Mouse (Mus musculus) limb, embryonic 11.5 days (tissue): ENCODE measurements around the gene Kalrn. TPM values are rescaled to one million over a fixed set of nuclear protein-coding genes. Genes with fewer than 3 reads are reported as not detected.
"Not testable (repeated sequence)": the region's sequence is repeated elsewhere in the genome, so short reads cannot be mapped to it uniquely, and the experiment has no call there.

ENCODE experiments used
- ATAC-seq: fragments of 200-750 bp; cut with Nextera tagmentation; 2 replicates; pipeline ENCODE4 v1.8.0; 2017; ENCODE audit warnings: low read depth; ENCODE audit not compliant: insufficient number of reproducible peaks, low FRiP score, low TSS enrichment
- DNase-seq: peaks from one replicate; pipeline ENCODE4 v3.0.0-alpha.2; 2015; ENCODE audit warnings: low spot score
- H3K27ac ChIP-seq: fragments of 300-500 bp; sonication (generic); replicated peaks from 2 replicates; pipeline ENCODE4 v1.5.1; 2014; ENCODE audit warnings: low read depth, mild to moderate bottlenecking, low read length
- H3K27me3 ChIP-seq: fragments of 300-500 bp; sonication (generic); 2 replicates; pipeline ENCODE4 v1.6.1; 2014; ENCODE audit warnings: mild to moderate bottlenecking, low read length, mixed read lengths; ENCODE audit not compliant: control insufficient read depth, insufficient read depth
- H3K36me3 ChIP-seq: fragments of 300-500 bp; sonication (generic); 2 replicates; pipeline ENCODE4 v1.6.1; 2014; ENCODE audit warnings: mild to moderate bottlenecking, low read length, moderate library complexity, mixed read lengths; ENCODE audit not compliant: control insufficient read depth, insufficient read depth
- H3K4me1 ChIP-seq: fragments of 300-500 bp; sonication (generic); 2 replicates; pipeline ENCODE4 v1.6.1; 2014; ENCODE audit warnings: low read length, mixed read lengths; ENCODE audit not compliant: control insufficient read depth, insufficient read depth
- H3K4me2 ChIP-seq: fragments of 300-500 bp; sonication (generic); 2 replicates; pipeline ENCODE4 v1.6.1; 2014; ENCODE audit warnings: low read depth, mild to moderate bottlenecking, moderate library complexity; ENCODE audit not compliant: severe bottlenecking
- H3K4me3 ChIP-seq: fragments of 300-500 bp; sonication (generic); 2 replicates; pipeline ENCODE4 v1.5.1; 2014; ENCODE audit warnings: low read depth, low read length
- H3K9ac ChIP-seq: fragments of 300-500 bp; sonication (generic); 2 replicates; pipeline ENCODE4 v1.6.1; 2014; ENCODE audit warnings: mild to moderate bottlenecking, low read length
- H3K9me3 ChIP-seq: fragments of 300-500 bp; sonication (generic); 2 replicates; pipeline ENCODE4 v1.6.1; 2016; ENCODE audit warnings: low read length; ENCODE audit not compliant: control insufficient read depth
- WGBS: fragments of 180-500 bp; shearing (Covaris S2); extraction: QIAGEN DNeasy Blood & Tissue Kit; methylation state at CpG from one replicate; pipeline ENCODE4 v1.1.7; 2014; 5-methylcytosine and 5-hydroxymethylcytosine counted together
- polyA plus RNA-seq: library from polyadenylated mRNA; unstranded; fragments of >200 nt; fragmentation: Nextera tagmentation; extraction: Ambion mirVana; gene quantifications from 2 replicates; pipeline ENCODE4 v1.2.1, GENCODE M21; 2014

The Kalrn gene
- polyA plus RNA-seq, 1 experiment from 2014 or later = 11.5 TPM

DNA sequence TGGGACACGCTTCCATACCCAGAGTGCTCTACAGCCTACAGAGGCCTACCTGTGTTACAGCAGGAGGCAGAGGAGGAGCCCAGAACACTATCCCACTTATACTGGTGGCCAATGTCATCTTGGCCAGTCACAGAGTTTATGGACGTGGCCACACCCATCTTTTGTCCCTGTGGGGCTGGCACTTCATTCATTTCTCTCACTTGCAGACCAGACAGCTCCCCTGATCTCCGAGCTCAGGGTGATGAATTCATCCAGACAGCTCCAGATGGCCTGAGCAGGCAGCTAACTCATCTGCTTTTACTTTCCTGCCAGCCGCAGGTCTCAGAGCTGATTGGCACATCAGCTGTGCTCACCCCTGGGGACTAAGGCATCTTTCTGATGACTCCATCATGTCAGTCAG is 267.7 kb downstream of the Kalrn start:
- Histone ChIP-seq H3K36me3 (no peaks in the 10 kb centered on the region), H3K9me3 (no peaks in the 10 kb centered on the region), H3K27ac (no peak overlapping the region), H3K4me1 (no peaks in the 10 kb centered on the region), H3K9ac (no peak overlapping the region), H3K27me3 (no peaks in the 10 kb centered on the region), H3K4me2 (no peak overlapping the region), H3K4me3 (no peak overlapping the region)
- DNase-seq (no peak), ATAC-seq (no peak)
- WGBS = 59% methylated on average over 4 of the region's 4 CpGs

DNA sequence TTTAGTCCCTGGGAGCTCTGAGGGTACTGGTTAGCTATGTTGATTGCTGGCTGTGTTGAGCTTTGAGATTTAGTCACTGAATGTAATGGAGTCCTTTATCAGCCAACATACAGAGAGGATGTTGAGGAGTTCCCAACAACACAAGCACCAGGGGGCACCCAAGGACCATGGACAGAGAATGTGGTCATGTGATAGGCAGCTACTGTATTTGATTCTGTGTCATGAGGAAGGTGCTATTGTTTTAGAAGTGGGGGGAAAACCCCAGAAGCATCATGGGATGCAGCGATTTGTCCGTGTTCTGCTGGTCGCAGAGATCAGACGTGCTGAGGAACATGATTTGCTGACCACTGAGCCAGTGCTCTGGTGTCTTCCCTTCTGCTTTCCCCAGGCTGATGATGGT is 269.5 kb downstream of the Kalrn start:
- not testable (repeated sequence) for H3K4me2 ChIP-seq, H3K4me1 ChIP-seq, H3K27ac ChIP-seq, H3K9me3 ChIP-seq, H3K4me3 ChIP-seq, H3K36me3 ChIP-seq, H3K9ac ChIP-seq, H3K27me3 ChIP-seq, ATAC-seq, DNase-seq
- 75% methylated on average over 4 of the region's 4 CpGs for WGBS

DNA sequence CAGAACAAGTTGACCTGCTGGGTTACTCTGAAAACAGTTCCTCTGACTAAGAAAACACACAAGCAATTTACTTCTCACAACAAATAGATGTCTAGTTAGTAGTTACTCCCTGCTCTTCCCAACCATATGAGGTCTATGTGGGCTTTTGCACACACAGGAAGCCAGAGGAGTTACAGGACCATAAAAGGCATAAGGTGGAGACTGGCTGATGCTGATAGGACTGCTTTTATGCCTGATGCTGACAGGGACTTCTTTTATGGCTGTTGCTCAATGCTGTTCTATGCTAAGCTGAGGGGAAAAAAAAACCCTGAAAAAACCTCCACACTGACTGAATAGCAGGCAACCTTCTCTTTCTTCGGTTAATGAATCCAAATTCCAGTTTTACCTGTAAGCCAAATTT is 270.8 kb downstream of the Kalrn start:
- WGBS = 100% methylated on average over 1 of the region's 1 CpGs
- no peak for DNase-seq
- Histone ChIP-seq H3K4me2 (no peak overlapping the region), H3K4me1 (no peaks in the 10 kb centered on the region), H3K36me3 (no peaks in the 10 kb centered on the region), H3K9me3 (no peaks in the 10 kb centered on the region), H3K27me3 (no peaks in the 10 kb centered on the region), H3K9ac (no peak overlapping the region), H3K27ac (no peak overlapping the region), H3K4me3 (no peak overlapping the region)
- ATAC-seq = no peak

DNA sequence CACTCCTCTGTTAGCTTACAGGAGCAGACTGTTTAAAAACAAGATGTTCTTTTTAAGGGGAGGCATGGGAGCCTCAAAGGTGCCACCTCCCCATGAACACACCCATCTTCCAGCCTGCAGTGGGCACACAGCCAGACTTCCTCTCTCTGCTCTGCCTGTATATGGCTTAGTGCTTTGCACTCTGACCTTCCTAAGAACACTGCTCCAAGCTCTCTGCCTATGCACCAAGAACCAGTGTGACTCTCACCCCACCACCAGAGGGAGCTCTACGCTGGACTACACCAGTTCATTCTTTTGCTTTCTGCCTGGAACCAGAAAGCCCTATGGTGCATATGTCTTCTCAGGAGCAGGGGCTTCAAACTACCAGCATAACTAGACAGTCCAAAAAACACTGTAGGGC is 271.3 kb downstream of the Kalrn start:
- Histone ChIP-seq H3K27me3 (no peaks in the 10 kb centered on the region), H3K9ac (no peak overlapping the region), H3K4me3 (no peak overlapping the region), H3K27ac (no peak overlapping the region), H3K9me3 (no peaks in the 10 kb centered on the region), H3K36me3 (no peaks in the 10 kb centered on the region), H3K4me2 (no peak overlapping the region), H3K4me1 (no peaks in the 10 kb centered on the region)
- WGBS = 89% methylated on average over 1 of the region's 1 CpGs
- ATAC-seq (no peak), DNase-seq (no peak)

DNA sequence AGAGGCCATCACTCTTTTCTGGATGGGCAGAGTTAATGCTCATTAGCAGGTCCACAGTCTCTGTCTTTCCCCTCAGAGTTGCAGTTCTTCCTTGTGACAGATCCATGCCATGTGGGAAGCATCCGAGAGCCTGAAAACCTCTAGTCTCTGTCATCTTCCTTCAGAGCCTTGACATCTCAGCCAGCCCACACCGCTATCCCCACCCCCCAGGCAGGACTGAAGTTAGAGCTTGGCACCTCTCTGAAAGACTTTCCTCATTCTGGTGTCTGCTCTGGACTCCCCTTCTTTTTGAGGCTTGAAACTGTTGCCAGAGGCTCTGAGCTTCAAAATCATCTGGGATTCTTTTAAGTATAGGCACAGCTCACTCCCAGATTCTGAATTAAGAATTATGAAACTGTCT is 274.1 kb downstream of the Kalrn start:
- WGBS = 57% methylated on average over 2 of the region's 2 CpGs
- ATAC-seq = no peak
- H3K27me3 ChIP-seq = no peaks in the 10 kb centered on the region
- no peak overlapping the region for H3K4me2 ChIP-seq
- no peak overlapping the region for H3K27ac ChIP-seq
- no peak overlapping the region for H3K9ac ChIP-seq
- no peaks in the 10 kb centered on the region for H3K9me3 ChIP-seq
- no peak overlapping the region for H3K4me3 ChIP-seq
- no peak for DNase-seq
- H3K4me1 ChIP-seq = no peaks in the 10 kb centered on the region
- H3K36me3 ChIP-seq = no peaks in the 10 kb centered on the region

DNA sequence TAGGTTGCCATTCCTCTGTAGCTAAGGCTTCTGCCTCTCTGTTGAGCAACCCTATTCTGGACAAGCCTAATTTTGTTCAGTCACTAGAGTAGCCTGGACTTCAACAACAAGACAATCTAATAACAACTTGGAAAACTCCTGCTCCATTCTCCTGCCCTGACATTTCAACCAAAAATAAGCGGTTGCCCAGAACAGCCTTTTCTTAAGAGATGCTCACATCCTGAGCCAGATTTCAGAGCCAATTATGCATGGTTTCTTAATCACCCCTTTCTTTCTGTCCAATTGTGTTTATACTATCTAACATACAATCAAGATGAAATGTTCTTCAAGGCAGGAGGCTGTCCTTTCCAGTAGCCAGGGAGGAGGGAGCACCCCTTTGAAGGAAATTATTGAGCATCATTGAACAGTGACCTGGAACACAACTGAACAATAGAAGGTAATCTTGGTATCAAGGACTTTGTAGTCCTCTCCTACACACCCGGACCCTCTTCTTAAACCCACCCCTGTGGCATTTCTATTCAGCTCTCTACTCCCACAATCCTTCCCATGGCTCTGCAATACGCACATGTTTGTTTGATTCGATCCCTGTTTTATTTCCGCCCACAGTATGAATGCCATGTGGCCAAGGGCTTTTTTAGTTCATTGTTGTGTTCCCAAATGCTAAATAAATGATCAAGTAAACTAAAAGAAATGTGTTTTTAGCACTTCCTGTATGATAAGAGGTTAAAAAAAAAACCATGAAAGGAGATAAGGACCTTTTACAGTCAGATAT is 275.2 kb downstream of the Kalrn start:
- Histone ChIP-seq H3K36me3 (no peaks in the 10 kb centered on the region), H3K4me2 (no peak overlapping the region), H3K27ac (no peak overlapping the region), H3K9ac (no peak overlapping the region), H3K9me3 (no peaks in the 10 kb centered on the region), H3K4me1 (no peaks in the 10 kb centered on the region), H3K27me3 (no peaks in the 10 kb centered on the region), H3K4me3 (no peak overlapping the region)
- 92% methylated on average over 5 of the region's 5 CpGs for WGBS
- ATAC-seq (no peak), DNase-seq (no peak)

DNA sequence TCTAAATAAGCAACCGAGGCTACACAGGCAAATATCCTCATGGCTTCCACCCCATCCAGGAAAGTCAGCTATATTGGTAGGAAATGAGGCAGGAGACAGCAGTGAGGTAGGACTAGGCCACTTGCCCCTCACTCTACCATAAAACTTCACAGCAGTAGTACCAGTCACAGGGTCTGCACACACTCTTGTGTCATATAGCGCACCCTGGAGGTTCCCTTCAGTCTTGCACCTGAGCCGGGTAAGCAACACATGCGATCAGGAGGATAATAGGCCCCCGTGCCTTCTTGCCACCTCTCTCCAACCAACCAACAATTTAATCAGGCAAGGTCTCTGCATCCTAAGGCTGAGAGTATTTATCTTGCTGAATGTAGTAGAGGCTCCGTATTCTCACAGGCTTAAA is 278.8 kb downstream of the Kalrn start:
- Histone ChIP-seq H3K27me3 (no peaks in the 10 kb centered on the region), H3K4me3 (no peak overlapping the region), H3K9me3 (no peaks in the 10 kb centered on the region), H3K9ac (no peak overlapping the region), H3K4me2 (no peak overlapping the region), H3K27ac (no peak overlapping the region), H3K4me1 (no peaks in the 10 kb centered on the region), H3K36me3 (no peaks in the 10 kb centered on the region)
- 85% methylated on average over 6 of the region's 6 CpGs for WGBS
- DNase-seq (no peak), ATAC-seq (no peak)

DNA sequence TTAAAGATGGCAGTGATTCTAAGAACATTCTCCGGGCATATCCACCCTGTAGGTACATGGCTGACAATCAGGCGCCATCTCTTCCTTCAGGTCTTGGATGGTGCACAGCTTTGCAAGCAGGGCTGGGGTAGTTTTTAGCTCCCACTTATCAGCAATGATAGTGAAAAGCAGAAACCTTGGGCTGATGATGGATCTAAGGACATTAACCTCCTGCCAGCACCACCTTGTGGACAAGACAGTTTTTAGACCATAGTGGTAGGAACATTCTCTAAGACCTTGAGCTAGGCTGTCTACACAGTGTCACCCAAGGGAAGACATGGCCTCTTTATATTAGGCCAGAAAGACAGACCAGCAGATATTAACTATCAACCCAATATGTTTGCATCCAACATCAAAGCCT is 279.7 kb downstream of the Kalrn start:
- no peaks in the 10 kb centered on the region for H3K27me3 ChIP-seq
- 98% methylated on average over 2 of the region's 2 CpGs for whole genome bisulfite sequencing
- H3K4me1 ChIP-seq = no peaks in the 10 kb centered on the region
- no peak overlapping the region for H3K4me3 ChIP-seq
- H3K9me3 ChIP-seq = no peaks in the 10 kb centered on the region
- no peak overlapping the region for H3K27ac ChIP-seq
- H3K4me2 ChIP-seq = no peak overlapping the region
- H3K9ac ChIP-seq = no peak overlapping the region
- DNase-seq = no peak
- no peaks in the 10 kb centered on the region for H3K36me3 ChIP-seq
- no peak for ATAC-seq

DNA sequence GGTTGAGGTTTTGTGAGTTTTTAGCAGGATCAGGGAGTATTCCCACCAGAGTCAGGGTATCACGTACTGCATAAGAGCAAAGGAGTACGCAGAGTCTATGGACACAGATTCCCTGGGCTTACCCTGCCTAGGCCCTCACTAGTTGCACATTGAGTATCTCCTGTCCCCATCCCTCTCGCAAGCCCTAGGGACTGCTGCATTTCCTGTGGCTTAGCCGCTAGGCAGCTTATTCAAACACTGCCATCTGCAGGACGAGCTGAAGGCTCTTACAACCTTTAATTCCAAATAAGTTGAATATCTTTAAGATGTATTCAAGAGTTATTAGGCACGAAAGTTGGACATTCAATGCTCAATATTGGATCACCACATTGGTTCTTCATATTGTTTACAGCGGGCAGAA is 283.7 kb downstream of the Kalrn start:
- Histone ChIP-seq H3K4me3 (no peak overlapping the region), H3K9ac (no peak overlapping the region), H3K4me1 (no peaks in the 10 kb centered on the region), H3K36me3 (no peaks in the 10 kb centered on the region), H3K4me2 (no peak overlapping the region), H3K27ac (no peak overlapping the region), H3K27me3 (no peaks in the 10 kb centered on the region), H3K9me3 (no peaks in the 10 kb centered on the region)
- no peak for ATAC-seq
- 51% methylated on average over 7 of the region's 7 CpGs for WGBS
- no peak for DNase-seq
